Mouse (Mus musculus) lung, postnatal 0 days (tissue): ENCODE results near the gene Pfas. TPM values are rescaled to one million over a fixed set of nuclear protein-coding genes. Genes with fewer than 3 reads are reported as not detected.
A peak's percentile ranks its signal among the peaks of the same experiment; 100 is the strongest.

Source experiments
- ATAC-seq: fragments of 200-750 bp; cut with Nextera tagmentation; 2 replicates; pipeline ENCODE4 v1.8.0; 2017; ENCODE audit warnings: moderate library complexity
- DNase-seq: peaks from one replicate; pipeline ENCODE4 v3.0.0-alpha.2; 2016; ENCODE audit warnings: low spot score
- H3K27ac ChIP-seq: fragments of 300-500 bp; sonication (generic); 2 replicates; pipeline ENCODE4 v1.5.1; 2014; ENCODE audit warnings: antibody characterized with exemption, mild to moderate bottlenecking, low read length, mixed read lengths
- H3K27me3 ChIP-seq: fragments of 300-500 bp; sonication (generic); replicated peaks from 2 replicates; pipeline ENCODE4 v1.6.1; 2014; ENCODE audit warnings: low read length, mixed read lengths; ENCODE audit not compliant: insufficient read depth
- H3K36me3 ChIP-seq: fragments of 300-500 bp; sonication (generic); 2 replicates; pipeline ENCODE4 v1.6.1; 2014; ENCODE audit warnings: low read length, mixed read lengths; ENCODE audit not compliant: insufficient read depth
- H3K4me1 ChIP-seq: fragments of 300-500 bp; sonication (generic); 2 replicates; pipeline ENCODE4 v1.6.1; 2014; ENCODE audit warnings: antibody characterized with exemption, low read depth, low read length, mixed read lengths; ENCODE audit not compliant: insufficient read depth
- H3K4me2 ChIP-seq: fragments of 300-500 bp; sonication (generic); replicated peaks from 2 replicates; pipeline ENCODE4 v1.6.1; 2014; ENCODE audit warnings: low read depth, mild to moderate bottlenecking, low read length, moderate library complexity, mixed read lengths
- H3K4me3 ChIP-seq: fragments of 300-500 bp; sonication (generic); 2 replicates; pipeline ENCODE4 v1.5.1; 2014; ENCODE audit warnings: low read depth, low read length
- H3K9ac ChIP-seq: fragments of 300-500 bp; sonication (generic); replicated peaks from 2 replicates; pipeline ENCODE4 v1.6.1; 2014; ENCODE audit warnings: low read depth, mild to moderate bottlenecking
- H3K9me3 ChIP-seq: fragments of 300-500 bp; sonication (generic); 2 replicates; pipeline ENCODE4 v1.6.1; 2016; ENCODE audit warnings: low read length, mixed read lengths
- CTCF ChIP-seq: IDR thresholded peaks from 2 replicates; pipeline ENCODE4 v1.5.1; 2016; ENCODE audit warnings: antibody characterized with exemption, mild to moderate bottlenecking
- EP300 ChIP-seq: IDR thresholded peaks from 2 replicates; pipeline ENCODE4 v1.6.1; 2016; ENCODE audit warnings: antibody characterized with exemption, mild to moderate bottlenecking, control low read depth
- WGBS: fragments of 180-500 bp; shearing (Covaris S2); extraction: QIAGEN DNeasy Blood & Tissue Kit; methylation state at CpG from one replicate; pipeline ENCODE4 v1.1.7; 2014; 5-methylcytosine and 5-hydroxymethylcytosine counted together
- polyA plus RNA-seq: library from polyadenylated mRNA; unstranded; fragments of >200 nt; fragmentation: Nextera tagmentation; extraction: Ambion mirVana; gene quantifications from 2 replicates; pipeline ENCODE4 v1.2.1, GENCODE M21; 2015

Gene Pfas
- polyA plus RNA-seq, 1 experiment from 2014 or later, result 7.0 TPM

- DNase-seq, result peak; percentile 82
- peak overlapping the region; percentile 65 for H3K4me2 ChIP-seq
- WGBS, result 8% methylated on average over 20 of the region's 20 CpGs
- H3K27me3 ChIP-seq, result no peaks in the 10 kb centered on the region
- peaks cover 6% of the 10 kb centered on the region for H3K4me1 ChIP-seq
- H3K4me3 ChIP-seq, result peak overlapping the region; percentile 67
- TF ChIP-seq EP300 (no peak), CTCF (no peak)
- H3K27ac ChIP-seq, result peak overlapping the region; percentile 73; the same call in 1 of the 2 replicates
- 0 out of 2 replicates have a peak, but pooled peaks have one; percentile 11 for ATAC-seq
- 0 out of 2 replicates have a peak, but pooled peaks cover 8% of the 10 kb centered on the region for H3K36me3 ChIP-seq
- no peaks in the 10 kb centered on the region for H3K9me3 ChIP-seq
- peak overlapping the region; percentile 58 for H3K9ac ChIP-seq
Observed at GRCm38 (mm10) chr11:69036486-69037230, 28.4 kb upstream of the Pfas start.

DNA sequence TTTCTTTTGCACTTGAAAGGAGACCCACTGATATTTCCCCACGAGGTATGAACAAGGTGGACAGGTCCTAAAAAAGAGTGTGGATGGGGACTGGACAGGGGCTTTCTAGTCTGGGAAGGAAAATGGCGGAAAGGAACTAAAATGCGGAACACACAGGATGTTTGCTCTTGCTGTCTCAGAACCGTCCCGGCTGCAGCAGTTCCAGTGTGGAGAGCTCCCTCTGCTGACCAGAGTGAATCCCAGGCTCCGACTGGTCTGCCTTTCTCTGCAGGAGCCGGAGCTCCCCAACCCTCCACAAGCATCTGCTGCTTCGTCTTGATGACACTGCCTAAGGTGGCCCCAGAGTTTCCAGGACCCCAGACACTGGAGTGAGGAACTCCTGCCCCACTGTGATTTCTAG is 27.6 kb upstream of the Pfas start:
- H3K9me3 ChIP-seq, result no peaks in the 10 kb centered on the region
- no peak overlapping the region for H3K27ac ChIP-seq
- H3K27me3 ChIP-seq, result no peaks in the 10 kb centered on the region
- no peak overlapping the region for H3K9ac ChIP-seq
- H3K4me2 ChIP-seq, result peak overlapping the region; percentile 29
- H3K4me1 ChIP-seq, result peaks cover 6% of the 10 kb centered on the region
- peaks cover 8% of the 10 kb centered on the region; the same call in 1 of the 2 replicates for H3K36me3 ChIP-seq
- no peak overlapping the region for H3K4me3 ChIP-seq
- ATAC-seq, result peak; percentile 43
- TF ChIP-seq CTCF, result peak; percentile 86
- peak; percentile 37; the same call in 1 of the 2 replicates for TF ChIP-seq EP300
- peak; percentile 95 for DNase-seq
- WGBS, result 7% methylated on average over 8 of the region's 8 CpGs

DNA sequence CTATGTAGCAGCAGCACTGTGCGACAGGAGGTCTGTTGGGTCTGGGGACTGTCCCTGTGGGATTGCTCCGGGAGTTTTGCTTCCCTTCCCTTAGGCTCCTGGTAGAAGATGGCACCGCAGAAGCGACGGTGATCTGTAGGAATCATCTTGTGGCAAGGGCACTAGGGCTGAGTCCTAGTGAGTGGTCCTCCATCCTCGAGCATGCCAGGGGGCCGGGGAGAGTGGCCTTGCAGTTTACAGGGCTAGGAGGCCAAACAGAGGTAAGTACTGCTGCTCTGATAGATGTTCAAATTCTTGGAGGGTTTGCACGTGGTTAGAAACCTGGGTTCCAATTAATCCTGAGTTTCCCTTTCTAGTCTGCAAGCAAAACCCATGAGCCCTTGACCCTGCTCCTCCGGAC is 27.2 kb upstream of the Pfas start:
- DNase-seq (no peak), ATAC-seq (no peak)
- H3K36me3 ChIP-seq, result peaks cover 8% of the 10 kb centered on the region; the same call in 1 of the 2 replicates
- 86% methylated on average over 9 of the region's 9 CpGs for WGBS
- no peak overlapping the region for H3K9ac ChIP-seq
- H3K4me1 ChIP-seq, result peaks cover 6% of the 10 kb centered on the region
- no peaks in the 10 kb centered on the region for H3K27me3 ChIP-seq
- H3K4me3 ChIP-seq, result no peak overlapping the region
- H3K27ac ChIP-seq, result no peak overlapping the region
- no peaks in the 10 kb centered on the region for H3K9me3 ChIP-seq
- no peak for TF ChIP-seq CTCF
- TF ChIP-seq EP300, result no peak
- peak overlapping the region; percentile 29; the same call in 1 of the 2 replicates for H3K4me2 ChIP-seq

GRCm38 (mm10) chr11:69034585-69034984 is 26.3 kb upstream of the Pfas start:
- H3K27ac ChIP-seq, result no peak overlapping the region
- no peaks in the 10 kb centered on the region for H3K27me3 ChIP-seq
- 90% methylated on average over 3 of the region's 3 CpGs for WGBS
- no peak overlapping the region for H3K9ac ChIP-seq
- peaks cover 8% of the 10 kb centered on the region; the same call in 1 of the 2 replicates for H3K36me3 ChIP-seq
- H3K4me3 ChIP-seq, result no peak overlapping the region
- ATAC-seq (no peak), DNase-seq (no peak)
- no peak overlapping the region for H3K4me2 ChIP-seq
- H3K4me1 ChIP-seq, result peaks cover 6% of the 10 kb centered on the region
- H3K9me3 ChIP-seq, result no peaks in the 10 kb centered on the region
- TF ChIP-seq CTCF, result no peak
- no peak for TF ChIP-seq EP300

DNA sequence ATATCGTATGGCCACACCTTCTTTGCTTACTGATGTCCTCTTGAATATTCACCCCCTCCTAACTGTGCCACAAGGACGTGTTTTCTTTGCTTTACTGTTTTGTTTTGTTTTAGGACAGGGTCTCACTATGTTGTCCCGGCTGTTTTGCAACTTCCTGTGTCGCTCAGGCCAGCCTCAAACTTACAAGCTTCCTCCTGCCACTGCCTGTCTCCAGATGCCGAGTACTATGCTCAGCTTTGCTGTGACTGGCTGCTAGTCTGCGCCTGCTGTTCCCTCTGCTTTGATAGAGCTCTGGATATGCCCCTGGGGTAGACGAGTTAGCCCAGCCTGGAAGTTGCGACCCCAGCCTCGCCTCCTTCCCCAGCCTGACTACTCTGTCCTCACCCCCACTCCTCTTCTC is 25.3 kb upstream of the Pfas start:
- WGBS, result 57% methylated on average over 9 of the region's 9 CpGs
- Histone ChIP-seq H3K4me3 (no peak overlapping the region), H3K36me3 (peaks cover 8% of the 10 kb centered on the region; the same call in 1 of the 2 replicates), H3K27me3 (no peaks in the 10 kb centered on the region), H3K4me2 (no peak overlapping the region), H3K9ac (no peak overlapping the region), H3K4me1 (no peaks in the 10 kb centered on the region; the same call in 1 of the 2 replicates), H3K27ac (no peak overlapping the region; the same call in 1 of the 2 replicates), H3K9me3 (no peaks in the 10 kb centered on the region)
- TF ChIP-seq EP300 (no peak), CTCF (no peak)
- ATAC-seq (no peak), DNase-seq (no peak)

- TF ChIP-seq CTCF (peak; percentile 48), EP300 (no peak)
- H3K4me2 ChIP-seq, result no peak overlapping the region
- no peak for DNase-seq
- no peak overlapping the region for H3K27ac ChIP-seq
- H3K9ac ChIP-seq, result no peak overlapping the region
- no peaks in the 10 kb centered on the region for H3K4me1 ChIP-seq
- WGBS, result 76% methylated on average over 2 of the region's 2 CpGs
- H3K27me3 ChIP-seq, result no peaks in the 10 kb centered on the region
- no peaks in the 10 kb centered on the region for H3K9me3 ChIP-seq
- peaks cover 22% of the 10 kb centered on the region; the same call in 1 of the 2 replicates for H3K36me3 ChIP-seq
- ATAC-seq, result no peak
- no peak overlapping the region for H3K4me3 ChIP-seq
Observed at GRCm38 (mm10) chr11:69028805-69029204, 20.5 kb upstream of the Pfas start.
